Mouse (Mus musculus) embryonic fibroblast, embryonic 13.5 days (primary cell): ENCODE measurements around the gene Pced1b.

Experiments used
- CTCF ChIP-seq: IDR thresholded peaks from 2 replicates; pipeline ENCODE4 v1.5.1; 2011; ENCODE audit warnings: mild to moderate bottlenecking, control low read depth, low read length, moderate library complexity, borderline replicate concordance; ENCODE audit not compliant: insufficient read depth
- POLR2A ChIP-seq: IDR thresholded peaks from 2 replicates; pipeline ENCODE4 v1.6.1; 2011; ENCODE audit warnings: low read depth, mild to moderate bottlenecking, control low read depth, low read length, moderate library complexity

GRCm38 (mm10) chr15:97314720-97315421 lies 68.0 kb downstream of the Pced1b start:
- TF ChIP-seq POLR2A (no peak), CTCF (no peak)
